Mouse (Mus musculus) thymus, adult 2 months (tissue): ENCODE measurements around the gene Gm13305.
"Not testable (repeated sequence)": the region's sequence is repeated elsewhere in the genome, so short reads cannot be mapped to it uniquely, and the experiment has no call there.

ENCODE experiments used
- CTCF ChIP-seq: fragments of 200-500 bp; IDR thresholded peaks from 2 replicates; pipeline ENCODE4 v1.5.1; 2012; ENCODE audit warnings: mild to moderate bottlenecking, control low read depth, low read length, moderate library complexity, borderline replicate concordance; ENCODE audit not compliant: control insufficient read depth, poor library complexity, insufficient read depth; ENCODE audit errors: extremely low read depth
- POLR2A ChIP-seq: fragments of 200-500 bp; IDR thresholded peaks from 2 replicates; pipeline ENCODE4 v1.6.1; 2012; ENCODE audit warnings: mild to moderate bottlenecking, low read length, control low read depth, moderate library complexity; ENCODE audit not compliant: control insufficient read depth, poor library complexity, insufficient read depth; ENCODE audit errors: extremely low read depth

GRCm38 (mm10) chr4:42184980-42185372 is 16.6 kb upstream of the Gm13305 start:
- TF ChIP-seq CTCF, POLR2A: not testable (repeated sequence)
